Mouse (Mus musculus): Measurements from ENCODE around the gene Bid. TPM values are rescaled to one million over a fixed set of nuclear protein-coding genes. Genes with fewer than 3 reads are reported as not detected.

The Bid gene
- polyA plus RNA-seq, 1 experiment = 1.7 TPM

Other genes starting within 250 kb of the Bid start
- gene Slc25a18, start 143.3 kb downstream of the Bid start, polyA plus RNA-seq (2012; ENCODE audit: insufficient read depth, insufficient read length, missing spikeins) = not detected in 2 replicates
- gene Atp6v1e1, start 94.1 kb downstream of the Bid start, polyA plus RNA-seq (2012; ENCODE audit: insufficient read depth, insufficient read length, missing spikeins) = 200 and 349 TPM in 2 replicates
- gene Bcl2l13, start 80.6 kb downstream of the Bid start, polyA plus RNA-seq (2012; ENCODE audit: insufficient read depth, insufficient read length, missing spikeins) = 56.4 and 68.8 TPM in 2 replicates
- gene Mical3, start 214.1 kb upstream of the Bid start, polyA plus RNA-seq (2012; ENCODE audit: insufficient read depth, insufficient read length, missing spikeins) = 33.3 and 42.4 TPM in 2 replicates